Mouse (Mus musculus): ENCODE measurements around the gene Ythdf1. TPM values are rescaled to one million over a fixed set of nuclear protein-coding genes. Genes with fewer than 3 reads are reported as not detected.

Gene Ythdf1
- polyA plus RNA-seq, 1 experiment, result 33.9 TPM

DNA sequence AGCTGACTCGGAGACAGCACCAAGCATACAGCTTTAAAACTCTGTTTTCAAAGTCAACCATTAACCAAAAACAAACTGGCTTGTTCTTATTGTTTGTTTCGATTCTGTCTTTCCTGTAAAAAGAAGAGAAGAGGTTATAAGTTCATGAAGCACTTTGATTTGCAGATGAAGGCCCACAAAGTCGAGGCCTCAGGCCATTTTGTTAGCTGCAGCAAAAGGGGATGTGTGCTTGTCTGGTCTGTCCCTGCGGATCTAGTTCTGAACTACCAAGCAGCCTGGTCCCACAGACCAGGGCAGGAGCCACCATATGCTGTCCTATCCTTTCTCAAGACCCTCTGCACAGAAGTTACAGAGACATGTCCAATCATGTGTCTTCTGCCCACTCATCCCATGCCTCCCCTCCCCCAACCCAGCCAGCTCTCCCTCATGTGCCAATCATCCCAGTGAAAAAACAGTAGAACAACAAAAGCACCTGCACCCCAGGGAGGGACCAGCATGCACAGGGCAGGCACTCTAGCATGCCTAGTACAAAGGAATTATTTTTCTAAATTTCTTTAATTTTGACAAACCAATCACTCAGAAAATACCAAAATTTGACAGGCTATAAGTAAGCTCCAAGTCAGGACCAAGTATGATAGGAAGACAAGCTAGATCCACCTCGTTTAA is 15.1 kb downstream of the Ythdf1 start:
- no peak overlapping the region for H3K27ac ChIP-seq (ENCODE audit: insufficient read depth, low read depth, low read length)
- WGBS, result 34% methylated on average over 5 of the region's 5 CpGs
- H3K4me3 ChIP-seq (ENCODE audit: insufficient read depth, low read depth, low read length), result no peak overlapping the region
- DNase-seq, result no peak
- peaks cover 4% of the 10 kb centered on the region for H3K4me1 ChIP-seq (ENCODE audit: control insufficient read depth, insufficient read depth, low read length)
- no peaks in the 10 kb centered on the region for H3K27me3 ChIP-seq (replicated peaks; ENCODE audit: control insufficient read depth, insufficient read depth, low read length)
- H3K36me3 ChIP-seq (ENCODE audit: control insufficient read depth, insufficient read depth, low read length), result peaks cover 2% of the 10 kb centered on the region; the same call in 1 of the 2 replicates
- TF ChIP-seq POLR2A (IDR thresholded peaks at IDR 0.05; ENCODE audit: low read depth, low read length) (no peak), CTCF (conservative IDR thresholded peaks at IDR 0.05; ENCODE audit: insufficient read depth, insufficient read length, low read depth, low read length) (no peak)

DNA sequence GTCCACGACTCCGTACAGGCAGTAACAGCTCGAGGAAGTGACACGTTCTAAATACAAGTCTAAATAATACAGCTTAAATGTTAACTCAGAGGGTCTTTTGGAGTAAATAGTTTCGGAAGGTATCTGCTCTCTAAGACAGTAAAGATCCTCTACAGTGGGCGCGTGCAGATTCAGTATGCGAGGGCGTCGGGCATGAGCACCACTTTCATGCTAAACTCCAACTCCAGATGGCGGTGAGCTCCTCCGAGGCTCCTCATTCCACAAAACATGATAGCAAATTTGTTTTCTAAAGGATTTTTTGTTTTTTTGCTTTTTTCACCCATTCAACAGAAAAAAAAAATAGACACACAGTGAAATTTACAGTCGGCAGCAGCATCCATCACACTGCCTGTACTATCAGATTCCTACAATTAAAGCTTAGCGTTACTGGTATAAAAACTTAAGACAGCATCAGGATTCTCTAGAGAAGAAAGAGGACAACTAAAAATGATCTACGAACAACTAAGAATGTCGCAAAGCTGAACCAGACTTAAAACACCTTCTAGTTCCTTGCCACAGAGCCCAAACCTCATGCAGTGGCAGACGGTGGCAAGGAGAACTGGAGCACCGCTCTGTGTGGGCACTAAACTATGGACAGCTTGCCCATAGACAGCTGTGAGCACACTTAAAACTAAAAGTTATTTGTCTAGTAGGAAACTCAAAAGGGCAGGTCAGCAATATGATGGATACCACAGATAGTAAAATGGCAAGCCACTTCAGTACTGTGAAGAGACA is 16.1 kb downstream of the Ythdf1 start:
- no peak overlapping the region for H3K4me3 ChIP-seq (ENCODE audit: insufficient read depth, low read depth, low read length)
- no peak for DNase-seq
- 90% methylated on average over 18 of the region's 18 CpGs for WGBS
- no peak for TF ChIP-seq CTCF (conservative IDR thresholded peaks at IDR 0.05; ENCODE audit: insufficient read depth, insufficient read length, low read depth, low read length)
- TF ChIP-seq POLR2A (IDR thresholded peaks at IDR 0.05; ENCODE audit: low read depth, low read length), result no peak
- H3K27me3 ChIP-seq (replicated peaks; ENCODE audit: control insufficient read depth, insufficient read depth, low read length), result no peaks in the 10 kb centered on the region
- H3K4me1 ChIP-seq (ENCODE audit: control insufficient read depth, insufficient read depth, low read length), result peaks cover 4% of the 10 kb centered on the region
- no peak overlapping the region for H3K27ac ChIP-seq (ENCODE audit: insufficient read depth, low read depth, low read length)
- H3K36me3 ChIP-seq (ENCODE audit: control insufficient read depth, insufficient read depth, low read length), result peaks cover 2% of the 10 kb centered on the region; the same call in 1 of the 2 replicates

DNA sequence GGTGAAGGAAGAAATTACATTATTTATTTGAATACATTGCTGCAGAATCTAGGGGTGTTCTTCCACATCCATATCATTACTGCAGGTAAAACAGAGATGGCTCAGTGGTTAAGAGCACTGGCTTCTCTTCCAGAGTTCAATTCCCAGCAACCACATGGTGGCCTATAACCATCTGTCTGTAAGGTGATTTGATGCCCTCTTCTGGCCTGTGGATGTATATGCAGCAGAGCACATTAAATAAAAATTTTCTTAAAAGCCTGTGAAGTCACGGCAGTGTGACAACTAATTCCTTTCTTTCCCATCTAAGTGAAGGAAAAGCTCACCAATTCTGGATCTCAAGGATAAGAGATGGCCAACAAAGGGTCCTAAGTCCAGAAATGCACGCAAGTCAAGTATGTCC is 18.7 kb downstream of the Ythdf1 start:
- H3K4me1 ChIP-seq (ENCODE audit: control insufficient read depth, insufficient read depth, low read length), result peaks cover 4% of the 10 kb centered on the region
- DNase-seq, result no peak
- no peaks in the 10 kb centered on the region for H3K27me3 ChIP-seq (replicated peaks; ENCODE audit: control insufficient read depth, insufficient read depth, low read length)
- TF ChIP-seq POLR2A (IDR thresholded peaks at IDR 0.05; ENCODE audit: low read depth, low read length) (no peak), CTCF (conservative IDR thresholded peaks at IDR 0.05; ENCODE audit: insufficient read depth, insufficient read length, low read depth, low read length) (peak; percentile 12; the same call in 1 of the 2 replicates)
- H3K4me3 ChIP-seq (ENCODE audit: insufficient read depth, low read depth, low read length), result no peak overlapping the region
- 55% methylated on average over 2 of the region's 2 CpGs for WGBS
- peaks cover 2% of the 10 kb centered on the region; the same call in 1 of the 2 replicates for H3K36me3 ChIP-seq (ENCODE audit: control insufficient read depth, insufficient read depth, low read length)
- no peak overlapping the region for H3K27ac ChIP-seq (ENCODE audit: insufficient read depth, low read depth, low read length)

DNA sequence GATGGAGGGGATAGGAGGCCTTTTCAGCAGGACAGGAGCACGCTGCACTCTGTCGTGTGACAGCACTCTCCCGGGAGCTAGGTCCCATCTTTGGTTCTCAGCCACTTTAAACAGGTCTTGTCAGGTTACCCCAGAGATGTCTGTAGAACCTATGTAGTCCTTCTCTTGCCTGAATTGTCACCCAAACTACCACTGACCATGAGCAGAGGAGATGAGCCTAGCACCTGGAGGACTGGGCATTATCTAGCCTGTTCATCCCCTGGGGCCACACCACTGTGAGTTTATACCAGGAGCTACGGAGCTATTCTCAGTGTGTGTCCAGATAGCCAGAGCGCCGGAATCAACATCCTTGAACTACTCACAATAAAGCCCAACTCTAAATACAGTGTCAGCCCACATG is 22.9 kb downstream of the Ythdf1 start:
- Histone ChIP-seq H3K27me3 (replicated peaks; ENCODE audit: control insufficient read depth, insufficient read depth, low read length) (peaks cover 2% of the 10 kb centered on the region), H3K4me1 (ENCODE audit: control insufficient read depth, insufficient read depth, low read length) (no peaks in the 10 kb centered on the region), H3K27ac (ENCODE audit: insufficient read depth, low read depth, low read length) (no peak overlapping the region), H3K4me3 (ENCODE audit: insufficient read depth, low read depth, low read length) (no peak overlapping the region), H3K36me3 (ENCODE audit: control insufficient read depth, insufficient read depth, low read length) (no peaks in the 10 kb centered on the region)
- 86% methylated on average over 6 of the region's 6 CpGs for WGBS
- DNase-seq, result no peak
- no peak for TF ChIP-seq CTCF (conservative IDR thresholded peaks at IDR 0.05; ENCODE audit: insufficient read depth, insufficient read length, low read depth, low read length)
- no peak for TF ChIP-seq POLR2A (IDR thresholded peaks at IDR 0.05; ENCODE audit: low read depth, low read length)

DNA sequence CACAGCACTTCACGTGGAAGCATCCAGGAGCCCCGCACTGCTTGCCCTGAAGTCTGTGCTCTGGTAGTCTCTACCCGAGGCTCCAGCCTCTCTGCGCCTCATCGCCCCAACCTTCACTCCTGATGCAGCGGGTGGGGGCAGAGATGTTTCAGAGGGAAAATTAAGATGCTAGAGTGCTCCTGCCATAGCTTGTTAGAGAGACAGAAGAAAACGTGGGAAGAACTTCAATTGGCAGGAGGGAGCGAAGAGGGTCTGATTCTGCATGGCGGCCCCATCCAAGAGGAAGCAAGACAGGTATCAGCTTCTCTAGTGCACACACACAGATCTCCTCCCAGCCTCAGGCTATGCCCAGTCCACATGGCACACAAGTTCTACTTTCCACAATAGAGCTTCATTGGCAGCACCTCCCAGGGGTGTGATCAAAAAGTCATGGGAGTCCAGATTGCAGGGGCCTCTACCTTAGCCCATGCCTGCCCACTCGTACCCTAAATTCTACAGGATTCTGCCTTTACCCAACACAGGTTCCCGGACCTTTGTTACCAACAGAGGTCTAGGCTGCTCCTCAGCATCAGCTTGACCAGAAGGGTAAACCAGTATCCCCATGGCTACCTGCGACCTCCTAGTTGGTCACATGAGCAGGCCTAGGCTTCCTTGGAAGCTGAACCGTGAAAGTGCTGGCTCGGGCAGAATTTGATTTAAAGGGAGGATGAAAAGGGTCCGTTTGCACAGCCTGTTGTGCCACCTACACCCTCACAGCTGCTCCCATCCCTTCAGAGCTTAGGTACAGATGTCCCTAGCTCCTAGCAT is 23.7 kb downstream of the Ythdf1 start:
- DNase-seq, result no peak
- no peaks in the 10 kb centered on the region for H3K4me1 ChIP-seq (ENCODE audit: control insufficient read depth, insufficient read depth, low read length)
- H3K27ac ChIP-seq (ENCODE audit: insufficient read depth, low read depth, low read length), result no peak overlapping the region
- WGBS, result 61% methylated on average over 15 of the region's 15 CpGs
- TF ChIP-seq CTCF (conservative IDR thresholded peaks at IDR 0.05; ENCODE audit: insufficient read depth, insufficient read length, low read depth, low read length), result no peak
- no peak for TF ChIP-seq POLR2A (IDR thresholded peaks at IDR 0.05; ENCODE audit: low read depth, low read length)
- no peak overlapping the region for H3K4me3 ChIP-seq (ENCODE audit: insufficient read depth, low read depth, low read length)
- H3K36me3 ChIP-seq (ENCODE audit: control insufficient read depth, insufficient read depth, low read length), result no peaks in the 10 kb centered on the region
- H3K27me3 ChIP-seq (replicated peaks; ENCODE audit: control insufficient read depth, insufficient read depth, low read length), result peaks cover 3% of the 10 kb centered on the region

DNA sequence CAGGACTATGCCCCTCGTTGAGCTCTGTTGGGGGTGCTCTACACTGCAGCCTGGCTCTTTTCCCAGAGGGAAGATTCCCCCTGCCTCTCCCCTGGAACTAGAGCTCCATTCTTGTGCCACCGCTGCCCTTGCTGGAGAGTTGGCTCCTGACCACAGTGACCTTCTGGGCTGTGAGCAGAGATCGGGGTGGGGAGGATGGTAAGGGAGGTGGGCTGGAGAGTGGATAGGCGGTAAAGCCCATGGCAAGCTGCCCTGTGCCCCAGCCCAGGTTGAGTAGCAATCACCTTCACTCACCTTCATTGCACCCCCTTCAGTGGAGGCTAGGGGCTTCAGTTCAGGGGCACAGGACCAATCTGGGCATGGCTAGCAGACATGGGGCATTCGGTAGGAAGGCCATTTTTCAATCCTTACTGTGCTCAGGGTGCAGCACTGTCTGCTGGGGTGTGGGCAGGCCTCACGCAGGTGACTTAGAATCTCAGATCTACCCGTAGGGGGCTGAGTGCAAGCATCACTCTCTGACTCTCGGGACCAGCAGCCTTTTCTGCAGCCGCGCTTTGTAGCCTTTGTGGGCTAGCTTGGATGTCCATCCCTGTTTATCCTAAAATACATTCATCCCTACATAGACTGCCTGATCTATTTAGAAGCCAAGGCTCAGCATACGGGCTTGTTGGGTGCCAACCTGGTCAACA is 24.8 kb downstream of the Ythdf1 start:
- H3K27ac ChIP-seq (ENCODE audit: insufficient read depth, low read depth, low read length), result no peak overlapping the region
- 81% methylated on average over 11 of the region's 11 CpGs for WGBS
- DNase-seq, result no peak
- no peak overlapping the region for H3K4me3 ChIP-seq (ENCODE audit: insufficient read depth, low read depth, low read length)
- TF ChIP-seq CTCF (conservative IDR thresholded peaks at IDR 0.05; ENCODE audit: insufficient read depth, insufficient read length, low read depth, low read length) (no peak), POLR2A (IDR thresholded peaks at IDR 0.05; ENCODE audit: low read depth, low read length) (no peak)
- H3K4me1 ChIP-seq (ENCODE audit: control insufficient read depth, insufficient read depth, low read length), result no peaks in the 10 kb centered on the region
- no peaks in the 10 kb centered on the region for H3K36me3 ChIP-seq (ENCODE audit: control insufficient read depth, insufficient read depth, low read length)
- H3K27me3 ChIP-seq (replicated peaks; ENCODE audit: control insufficient read depth, insufficient read depth, low read length), result peaks cover 6% of the 10 kb centered on the region

Measured in kidney, adult 2 months (tissue).